Mouse (Mus musculus) megakaryocyte-erythroid progenitor cell, adult 5 weeks (primary cell): ENCODE results near the gene Gm13695. TPM values are rescaled to one million over a fixed set of nuclear protein-coding genes. Genes with fewer than 3 reads are reported as not detected.

Experiments
- polyA plus RNA-seq: library from polyadenylated mRNA; stranded (reverse); fragments of >175 nt; gene quantifications from 2 replicates; pipeline ENCODE4 v1.2.3, GENCODE M21; 2012

Gene Gm13695
- polyA plus RNA-seq, result not detected in 2 replicates

DNA sequence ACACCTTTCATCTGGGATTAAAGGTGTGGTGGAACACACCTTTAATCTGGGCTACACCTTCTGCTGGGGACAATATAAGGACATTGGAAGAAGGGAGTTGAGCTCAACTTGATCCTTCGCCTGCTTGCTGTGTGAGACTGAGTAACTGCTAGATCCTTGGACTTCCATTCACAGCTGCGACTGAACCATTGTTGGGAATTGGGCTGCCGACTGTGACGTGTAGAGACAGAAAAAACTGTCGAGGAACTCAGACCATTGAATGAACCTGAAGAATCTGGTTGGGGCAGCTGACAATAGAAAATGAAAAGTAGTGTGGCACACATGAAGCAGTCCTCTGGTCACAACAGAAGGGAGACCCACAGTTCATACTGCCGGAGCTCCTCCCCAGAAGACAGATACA is at the start of gene Gm13695:
Gene Gm13695, plus strand, starts transcription at position 301 of the 400 bp plus-strand sequence.

DNA sequence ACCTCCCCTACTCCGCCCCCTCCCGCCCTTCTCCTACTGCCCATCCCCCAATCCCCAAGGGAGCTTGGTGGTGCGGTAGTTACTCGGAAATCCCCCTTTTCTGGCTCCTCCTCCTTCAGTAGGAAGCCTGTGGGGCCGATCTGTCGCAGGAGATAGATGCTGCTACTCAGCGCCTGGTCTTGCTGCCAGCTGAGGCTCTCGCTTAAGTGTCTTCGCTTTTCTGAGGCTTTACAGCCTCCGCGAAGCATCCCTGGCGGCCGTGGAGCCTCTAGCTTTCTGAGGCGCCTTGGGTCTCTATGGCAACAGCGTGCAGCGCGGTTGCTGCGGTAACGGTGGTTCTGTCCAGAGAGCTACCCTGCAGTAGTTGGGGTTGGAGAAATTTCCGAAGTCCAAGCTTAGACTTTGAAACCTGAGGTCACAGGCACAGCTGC is 26.2 kb upstream of the Gm13695 start, which contains the start of gene Zswim2:
Gene Zswim2, minus strand, starts transcription at position 298 of the 431 bp plus-strand sequence.

DNA sequence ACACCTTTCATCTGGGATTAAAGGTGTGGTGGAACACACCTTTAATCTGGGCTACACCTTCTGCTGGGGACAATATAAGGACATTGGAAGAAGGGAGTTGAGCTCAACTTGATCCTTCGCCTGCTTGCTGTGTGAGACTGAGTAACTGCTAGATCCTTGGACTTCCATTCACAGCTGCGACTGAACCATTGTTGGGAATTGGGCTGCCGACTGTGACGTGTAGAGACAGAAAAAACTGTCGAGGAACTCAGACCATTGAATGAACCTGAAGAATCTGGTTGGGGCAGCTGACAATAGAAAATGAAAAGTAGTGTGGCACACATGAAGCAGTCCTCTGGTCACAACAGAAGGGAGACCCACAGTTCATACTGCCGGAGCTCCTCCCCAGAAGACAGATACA is 11.7 kb upstream of the Gm13695 start, which contains the start of gene Gm13698:
Gene Gm13698, plus strand, starts transcription at position 301 of the 400 bp plus-strand sequence.

DNA sequence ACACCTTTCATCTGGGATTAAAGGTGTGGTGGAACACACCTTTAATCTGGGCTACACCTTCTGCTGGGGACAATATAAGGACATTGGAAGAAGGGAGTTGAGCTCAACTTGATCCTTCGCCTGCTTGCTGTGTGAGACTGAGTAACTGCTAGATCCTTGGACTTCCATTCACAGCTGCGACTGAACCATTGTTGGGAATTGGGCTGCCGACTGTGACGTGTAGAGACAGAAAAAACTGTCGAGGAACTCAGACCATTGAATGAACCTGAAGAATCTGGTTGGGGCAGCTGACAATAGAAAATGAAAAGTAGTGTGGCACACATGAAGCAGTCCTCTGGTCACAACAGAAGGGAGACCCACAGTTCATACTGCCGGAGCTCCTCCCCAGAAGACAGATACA is 5.9 kb upstream of the Gm13695 start, which contains the start of gene Gm13693:
Gene Gm13693, plus strand, starts transcription at position 301 of the 400 bp plus-strand sequence.

DNA sequence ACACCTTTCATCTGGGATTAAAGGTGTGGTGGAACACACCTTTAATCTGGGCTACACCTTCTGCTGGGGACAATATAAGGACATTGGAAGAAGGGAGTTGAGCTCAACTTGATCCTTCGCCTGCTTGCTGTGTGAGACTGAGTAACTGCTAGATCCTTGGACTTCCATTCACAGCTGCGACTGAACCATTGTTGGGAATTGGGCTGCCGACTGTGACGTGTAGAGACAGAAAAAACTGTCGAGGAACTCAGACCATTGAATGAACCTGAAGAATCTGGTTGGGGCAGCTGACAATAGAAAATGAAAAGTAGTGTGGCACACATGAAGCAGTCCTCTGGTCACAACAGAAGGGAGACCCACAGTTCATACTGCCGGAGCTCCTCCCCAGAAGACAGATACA is 5.7 kb downstream of the Gm13695 start, which contains the start of gene Gm13696:
Gene Gm13696, plus strand, starts transcription at position 301 of the 400 bp plus-strand sequence.

DNA sequence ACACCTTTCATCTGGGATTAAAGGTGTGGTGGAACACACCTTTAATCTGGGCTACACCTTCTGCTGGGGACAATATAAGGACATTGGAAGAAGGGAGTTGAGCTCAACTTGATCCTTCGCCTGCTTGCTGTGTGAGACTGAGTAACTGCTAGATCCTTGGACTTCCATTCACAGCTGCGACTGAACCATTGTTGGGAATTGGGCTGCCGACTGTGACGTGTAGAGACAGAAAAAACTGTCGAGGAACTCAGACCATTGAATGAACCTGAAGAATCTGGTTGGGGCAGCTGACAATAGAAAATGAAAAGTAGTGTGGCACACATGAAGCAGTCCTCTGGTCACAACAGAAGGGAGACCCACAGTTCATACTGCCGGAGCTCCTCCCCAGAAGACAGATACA is 11.5 kb downstream of the Gm13695 start, which contains the start of gene Gm13694:
Gene Gm13694, plus strand, starts transcription at position 301 of the 400 bp plus-strand sequence.

DNA sequence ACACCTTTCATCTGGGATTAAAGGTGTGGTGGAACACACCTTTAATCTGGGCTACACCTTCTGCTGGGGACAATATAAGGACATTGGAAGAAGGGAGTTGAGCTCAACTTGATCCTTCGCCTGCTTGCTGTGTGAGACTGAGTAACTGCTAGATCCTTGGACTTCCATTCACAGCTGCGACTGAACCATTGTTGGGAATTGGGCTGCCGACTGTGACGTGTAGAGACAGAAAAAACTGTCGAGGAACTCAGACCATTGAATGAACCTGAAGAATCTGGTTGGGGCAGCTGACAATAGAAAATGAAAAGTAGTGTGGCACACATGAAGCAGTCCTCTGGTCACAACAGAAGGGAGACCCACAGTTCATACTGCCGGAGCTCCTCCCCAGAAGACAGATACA is 17.3 kb downstream of the Gm13695 start, which contains the start of gene Gm13697:
Gene Gm13697, plus strand, starts transcription at position 301 of the 400 bp plus-strand sequence.

DNA sequence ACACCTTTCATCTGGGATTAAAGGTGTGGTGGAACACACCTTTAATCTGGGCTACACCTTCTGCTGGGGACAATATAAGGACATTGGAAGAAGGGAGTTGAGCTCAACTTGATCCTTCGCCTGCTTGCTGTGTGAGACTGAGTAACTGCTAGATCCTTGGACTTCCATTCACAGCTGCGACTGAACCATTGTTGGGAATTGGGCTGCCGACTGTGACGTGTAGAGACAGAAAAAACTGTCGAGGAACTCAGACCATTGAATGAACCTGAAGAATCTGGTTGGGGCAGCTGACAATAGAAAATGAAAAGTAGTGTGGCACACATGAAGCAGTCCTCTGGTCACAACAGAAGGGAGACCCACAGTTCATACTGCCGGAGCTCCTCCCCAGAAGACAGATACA is 23.1 kb downstream of the Gm13695 start, which contains the start of gene Gm13691:
Gene Gm13691, plus strand, starts transcription at position 301 of the 400 bp plus-strand sequence.

Other genes starting within 250 kb of the Gm13695 start
- 14.4 and 18.0 TPM in 2 replicates for gene Itgav, start 242.9 kb upstream of the Gm13695 start, polyA plus RNA-seq
- gene Fam171b, start 154.7 kb upstream of the Gm13695 start, polyA plus RNA-seq, result not detected in 2 replicates
- gene Zswim2, start 26.1 kb upstream of the Gm13695 start, polyA plus RNA-seq, result not detected in 2 replicates
- not detected in 2 replicates for gene Gm13698, start 11.6 kb upstream of the Gm13695 start, polyA plus RNA-seq
- not detected in 2 replicates for gene Gm13693, start 5.8 kb upstream of the Gm13695 start, polyA plus RNA-seq
- not detected in 2 replicates for gene Gm13696, start 5.8 kb downstream of the Gm13695 start, polyA plus RNA-seq
- gene Gm13694, start 11.6 kb downstream of the Gm13695 start, polyA plus RNA-seq, result not detected in 2 replicates
- gene Gm13697, start 17.4 kb downstream of the Gm13695 start, polyA plus RNA-seq, result not detected in 2 replicates
- not detected in 2 replicates for gene Gm13691, start 23.2 kb downstream of the Gm13695 start, polyA plus RNA-seq